Mouse (Mus musculus) brain, embryonic 14.5 days (tissue): ENCODE measurements around the gene Mlec.

Experiments used
- CTCF ChIP-seq: fragments of 200-500 bp; IDR thresholded peaks from 2 replicates; pipeline ENCODE4 v1.5.1; 2012; ENCODE audit warnings: inconsistent platforms, mild to moderate bottlenecking, moderate library complexity, borderline replicate concordance; ENCODE audit not compliant: insufficient read depth, insufficient read length; ENCODE audit errors: extremely low read depth
- POLR2A ChIP-seq: fragments of 200-500 bp; IDR thresholded peaks from 2 replicates; pipeline ENCODE4 v1.6.1; 2012; ENCODE audit warnings: mild to moderate bottlenecking, inconsistent platforms, borderline replicate concordance; ENCODE audit not compliant: poor library complexity, insufficient read depth, insufficient read length, severe bottlenecking; ENCODE audit errors: extremely low read depth

GRCm38 (mm10) chr5:115147388-115147787 is 10.6 kb downstream of the Mlec start:
- TF ChIP-seq CTCF: no peak
- no peak for TF ChIP-seq POLR2A
